Mouse (Mus musculus) forebrain, embryonic 16.5 days (tissue): ENCODE results near the gene Smcp. TPM values are rescaled to one million over a fixed set of nuclear protein-coding genes. Genes with fewer than 3 reads are reported as not detected.

Experiments
- ATAC-seq: fragments of 200-750 bp; cut with Nextera tagmentation; 2 replicates; pipeline ENCODE4 v1.8.0; 2017; ENCODE audit warnings: mild to moderate bottlenecking, moderate library complexity
- H3K27ac ChIP-seq: fragments of 300-500 bp; sonication (generic); 2 replicates; pipeline ENCODE4 v1.5.1; 2014; ENCODE audit warnings: low read length, control low read depth
- H3K27me3 ChIP-seq: fragments of 300-500 bp; sonication (generic); replicated peaks from 2 replicates; pipeline ENCODE4 v1.6.1; 2014; ENCODE audit warnings: low read length; ENCODE audit not compliant: control insufficient read depth, insufficient read depth
- H3K36me3 ChIP-seq: fragments of 300-500 bp; sonication (generic); 2 replicates; pipeline ENCODE4 v1.6.1; 2014; ENCODE audit not compliant: control insufficient read depth, insufficient read depth
- H3K4me1 ChIP-seq: fragments of 300-500 bp; sonication (generic); replicated peaks from 2 replicates; pipeline ENCODE4 v1.6.1; 2014; ENCODE audit warnings: low read length; ENCODE audit not compliant: control insufficient read depth, insufficient read depth
- H3K4me2 ChIP-seq: fragments of 300-500 bp; sonication (generic); 2 replicates; pipeline ENCODE4 v1.6.1; 2014; ENCODE audit warnings: mild to moderate bottlenecking, low read length, control low read depth
- H3K4me3 ChIP-seq: fragments of 300-500 bp; sonication (generic); replicated peaks from 2 replicates; pipeline ENCODE4 v1.5.1; 2014; ENCODE audit warnings: mild to moderate bottlenecking, low read length, control low read depth
- H3K9ac ChIP-seq: fragments of 300-500 bp; sonication (generic); replicated peaks from 2 replicates; pipeline ENCODE4 v1.6.1; 2014; ENCODE audit warnings: low read depth, low read length, control low read depth
- H3K9me3 ChIP-seq: fragments of 300-500 bp; sonication (generic); 2 replicates; pipeline ENCODE4 v1.6.1; 2016; ENCODE audit warnings: low read length; ENCODE audit not compliant: control insufficient read depth
- WGBS: fragments of 180-500 bp; shearing (Covaris S2); extraction: QIAGEN DNeasy Blood & Tissue Kit; methylation state at CpG from one replicate; pipeline ENCODE4 v1.1.7; 2014; 5-methylcytosine and 5-hydroxymethylcytosine counted together
- polyA plus RNA-seq: library from polyadenylated mRNA; unstranded; fragments of >200 nt; fragmentation: Nextera tagmentation; extraction: Ambion mirVana; gene quantifications from 2 replicates; pipeline ENCODE4 v1.2.1, GENCODE M21; 2015

Gene Smcp
- polyA plus RNA-seq, 1 experiment from 2014 or later = not detected

DNA sequence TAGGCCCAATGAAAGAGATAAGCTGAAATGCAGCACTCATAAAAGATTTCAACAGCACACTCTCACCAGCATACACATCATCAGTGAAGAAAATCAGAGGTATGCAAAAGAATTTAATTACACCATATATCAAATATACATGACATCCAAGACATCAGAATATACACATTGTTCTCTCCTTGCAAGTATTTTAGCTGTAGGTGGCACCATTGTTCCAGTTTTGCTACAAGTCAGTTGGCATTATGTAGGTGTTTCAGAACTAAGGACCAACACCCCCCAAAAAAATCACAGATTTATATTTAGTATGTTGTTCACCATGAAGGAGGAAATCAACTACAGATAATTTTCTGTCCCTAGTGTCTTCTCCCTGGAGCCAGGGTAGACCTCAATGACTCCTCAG lies 23.4 kb downstream of the Smcp start:
- ATAC-seq = no peak
- no peak overlapping the region for H3K27ac ChIP-seq
- H3K36me3 ChIP-seq = no peaks in the 10 kb centered on the region
- H3K9ac ChIP-seq = no peak overlapping the region
- no peaks in the 10 kb centered on the region for H3K9me3 ChIP-seq
- H3K27me3 ChIP-seq = no peaks in the 10 kb centered on the region
- no peak overlapping the region for H3K4me2 ChIP-seq
- H3K4me1 ChIP-seq = no peaks in the 10 kb centered on the region
- no peak overlapping the region for H3K4me3 ChIP-seq

DNA sequence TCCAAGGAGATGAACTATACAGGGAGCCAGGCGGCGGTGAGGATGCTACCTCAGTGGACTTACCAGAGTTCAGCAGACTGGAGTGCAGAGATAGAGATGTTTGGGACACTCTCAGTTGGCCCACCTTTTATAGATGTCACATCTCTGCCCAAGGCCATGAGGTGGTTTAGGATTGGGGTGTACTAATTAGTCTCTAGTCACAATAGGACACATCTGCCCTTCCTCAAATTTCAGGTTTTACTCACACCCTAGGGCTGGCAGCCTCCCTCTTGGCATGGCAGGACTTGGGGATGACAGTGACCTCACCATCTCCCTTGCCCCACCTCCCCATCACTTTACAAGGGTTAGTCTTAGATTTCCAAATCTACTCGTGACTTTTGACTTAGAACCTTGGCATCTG lies 54.4 kb downstream of the Smcp start, which contains the start of gene 2310046K23Rik:
Gene 2310046K23Rik, minus strand, starts transcription at position 101 of the 400 bp plus-strand sequence.
- Histone ChIP-seq H3K9ac (no peak within 1 kb of the TSS), H3K4me3 (no peak within 1 kb of the TSS), H3K27ac (no peak within 1 kb of the TSS), H3K4me2 (no peak within 1 kb of the TSS), H3K27me3 (no peaks in the 10 kb centered on the region), H3K9me3 (no peaks in the 10 kb centered on the region), H3K36me3 (no peaks in the 10 kb centered on the region), H3K4me1 (no peaks in the 10 kb centered on the region)
- 92% methylated on average over 3 of the region's 3 CpGs for WGBS
- no peak for ATAC-seq

Other genes with a start within 250 kb of the Smcp start
- gene Sprr2d, start 249.9 kb downstream of the Smcp start, polyA plus RNA-seq = not detected in 2 replicates
- gene Sprr2e, start 236.9 kb downstream of the Smcp start, polyA plus RNA-seq = not detected in 2 replicates
- gene Sprr2f, start 223.8 kb downstream of the Smcp start, polyA plus RNA-seq = not detected in 2 replicates
- gene Sprr2h, start 203.3 kb downstream of the Smcp start, polyA plus RNA-seq = not detected in 2 replicates
- not detected in 2 replicates for gene Sprr2i, start 181.0 kb downstream of the Smcp start, polyA plus RNA-seq
- gene Sprr2j-ps, start 170.9 kb downstream of the Smcp start, polyA plus RNA-seq = not detected in 2 replicates
- gene Gm9774, start 159.6 kb downstream of the Smcp start, polyA plus RNA-seq = 5.5 and 9.6 TPM in 2 replicates
- not detected in 2 replicates for gene Sprr2k, start 156.4 kb downstream of the Smcp start, polyA plus RNA-seq
- not detected in 2 replicates for gene Sprr1b, start 150.2 kb downstream of the Smcp start, polyA plus RNA-seq
- not detected in 2 replicates for gene Sprr3, start 130.3 kb downstream of the Smcp start, polyA plus RNA-seq
- gene Sprr1a, start 103.1 kb downstream of the Smcp start, polyA plus RNA-seq = 0.32 TPM in 1 of 2 replicates, not detected in the other
- gene Sprr4, start 88.5 kb downstream of the Smcp start, polyA plus RNA-seq = not detected in 2 replicates
- gene 2310046K23Rik, start 54.5 kb downstream of the Smcp start, polyA plus RNA-seq = not detected in 2 replicates
- gene Ivl, start 15.3 kb downstream of the Smcp start, polyA plus RNA-seq = not detected in 2 replicates
- gene 2210017I01Rik, start 18.5 kb upstream of the Smcp start, polyA plus RNA-seq = not detected in 2 replicates
- not detected in 2 replicates for gene Lce6a, start 32.7 kb upstream of the Smcp start, polyA plus RNA-seq
- gene Lce1a1, start 59.3 kb upstream of the Smcp start, polyA plus RNA-seq = not detected in 2 replicates
- not detected in 2 replicates for gene Lce1b, start 67.9 kb upstream of the Smcp start, polyA plus RNA-seq
- gene Lce1a2, start 81.3 kb upstream of the Smcp start, polyA plus RNA-seq = not detected in 2 replicates
- gene Lce1c, start 90.2 kb upstream of the Smcp start, polyA plus RNA-seq = not detected in 2 replicates
- not detected in 2 replicates for gene Lce1d, start 98.2 kb upstream of the Smcp start, polyA plus RNA-seq
- gene Lce1e, start 120.1 kb upstream of the Smcp start, polyA plus RNA-seq = not detected in 2 replicates
- gene Lce1f, start 131.4 kb upstream of the Smcp start, polyA plus RNA-seq = not detected in 2 replicates
- not detected in 2 replicates for gene Gm38119, start 150.1 kb upstream of the Smcp start, polyA plus RNA-seq
- not detected in 2 replicates for gene Lce1g, start 163.3 kb upstream of the Smcp start, polyA plus RNA-seq
- gene Lce1h, start 176.1 kb upstream of the Smcp start, polyA plus RNA-seq = not detected in 2 replicates
- not detected in 2 replicates for gene Lce1i, start 189.9 kb upstream of the Smcp start, polyA plus RNA-seq
- not detected in 2 replicates for gene Lce1j, start 201.5 kb upstream of the Smcp start, polyA plus RNA-seq
- gene Lce1k, start 218.9 kb upstream of the Smcp start, polyA plus RNA-seq = not detected in 2 replicates
- gene Kprp, start 238.2 kb upstream of the Smcp start, polyA plus RNA-seq = not detected in 2 replicates